Mouse (Mus musculus) embryonic fibroblast, embryonic 13.5 days (primary cell): ENCODE measurements around the gene Wsb2. TPM values are rescaled to one million over a fixed set of nuclear protein-coding genes. Genes with fewer than 3 reads are reported as not detected.
"Not testable (repeated sequence)": the region's sequence is repeated elsewhere in the genome, so short reads cannot be mapped to it uniquely, and the experiment has no call there.

Experiments used
- H3K27ac ChIP-seq: 2 replicates; pipeline ENCODE4 v1.5.1; 2012; ENCODE audit warnings: low read length, control low read depth, inconsistent platforms; ENCODE audit not compliant: insufficient read depth
- H3K4me1 ChIP-seq: 2 replicates; pipeline ENCODE4 v1.6.1; 2011; ENCODE audit warnings: low read length; ENCODE audit not compliant: control insufficient read depth, insufficient read depth
- H3K4me3 ChIP-seq: 2 replicates; pipeline ENCODE4 v1.5.1; 2011; ENCODE audit warnings: mild to moderate bottlenecking, control low read depth, low read length; ENCODE audit not compliant: insufficient read depth
- CTCF ChIP-seq: IDR thresholded peaks from 2 replicates; pipeline ENCODE4 v1.5.1; 2011; ENCODE audit warnings: mild to moderate bottlenecking, control low read depth, low read length, moderate library complexity, borderline replicate concordance; ENCODE audit not compliant: insufficient read depth
- POLR2A ChIP-seq: IDR thresholded peaks from 2 replicates; pipeline ENCODE4 v1.6.1; 2011; ENCODE audit warnings: low read depth, mild to moderate bottlenecking, control low read depth, low read length, moderate library complexity
- polyA plus RNA-seq: library from polyadenylated mRNA; stranded (reverse); fragments of >200 nt; gene quantifications from 2 replicates; pipeline ENCODE4 v1.2.4, GENCODE M21; 2011; ENCODE audit warnings: low read depth; ENCODE audit not compliant: missing spikeins, insufficient read length

The Wsb2 gene
- polyA plus RNA-seq, 1 experiment = 109 TPM

GRCm38 (mm10) chr5:117361590-117361989 is 4.5 kb downstream of the Wsb2 start:
- Histone ChIP-seq H3K4me3 (no peak overlapping the region), H3K27ac (no peak overlapping the region), H3K4me1 (peaks cover 37% of the 10 kb centered on the region)
- TF ChIP-seq POLR2A = no peak
- TF ChIP-seq CTCF = no peak

GRCm38 (mm10) chr5:117363066-117363782 is 6.1 kb downstream of the Wsb2 start:
- no peak for TF ChIP-seq CTCF
- no peak for TF ChIP-seq POLR2A
- Histone ChIP-seq H3K27ac (peak overlapping the region; percentile 60), H3K4me1 (peaks cover 37% of the 10 kb centered on the region), H3K4me3 (no peak overlapping the region)

DNA sequence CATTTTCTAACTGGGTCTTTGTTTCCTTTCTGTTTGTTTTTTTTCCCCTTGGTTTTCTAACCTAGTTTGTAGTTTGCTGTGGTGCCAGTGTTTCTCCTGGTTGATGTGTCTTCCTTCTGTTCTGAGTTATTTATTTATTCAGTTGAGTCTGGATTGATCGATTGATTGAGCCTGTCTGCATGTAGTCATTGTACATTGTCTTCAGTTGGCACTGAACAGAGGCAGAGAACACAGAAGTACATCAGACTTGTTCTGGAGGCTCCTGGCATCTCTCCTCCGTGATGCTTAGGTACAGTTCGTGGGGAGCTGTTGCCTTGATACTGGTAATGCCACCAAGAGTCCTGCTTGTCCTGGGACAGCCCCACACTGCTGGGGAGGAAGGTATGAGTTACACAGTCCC is 7.7 kb downstream of the Wsb2 start:
- TF ChIP-seq POLR2A (no peak), CTCF (no peak)
- Histone ChIP-seq H3K4me1 (peaks cover 37% of the 10 kb centered on the region), H3K4me3 (no peak overlapping the region), H3K27ac (no peak overlapping the region)

DNA sequence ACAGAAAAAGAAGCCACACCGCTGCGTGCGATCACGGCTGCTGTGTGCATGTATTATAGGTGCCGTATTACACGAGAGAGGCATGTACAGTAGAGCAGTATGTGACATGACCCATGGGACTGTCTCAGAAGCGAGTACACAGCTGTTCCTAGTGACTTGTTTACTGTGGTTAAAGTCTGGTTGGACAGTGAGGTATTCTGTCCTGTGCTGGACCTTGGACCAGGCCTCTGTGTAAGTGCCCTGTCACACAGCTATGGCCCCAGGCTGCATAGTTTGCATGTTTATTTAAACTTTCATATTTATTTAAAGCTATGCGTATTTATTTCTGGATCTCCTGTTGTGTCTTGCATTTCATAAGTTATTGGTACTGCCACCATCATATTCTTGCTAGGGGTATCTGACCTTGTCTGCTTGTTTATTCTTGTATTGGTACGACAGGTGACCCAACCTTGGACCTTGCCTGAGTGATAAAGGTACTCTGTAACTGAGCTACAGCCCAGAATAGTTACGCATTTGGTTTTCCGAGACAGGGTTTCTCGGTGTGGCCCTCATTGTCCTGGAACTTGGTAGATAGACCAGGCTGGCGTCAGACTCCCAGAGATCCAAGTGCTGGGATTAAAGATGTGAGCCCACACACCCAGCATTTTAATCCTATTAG is 8.9 kb downstream of the Wsb2 start:
- Histone ChIP-seq H3K27ac (no peak overlapping the region), H3K4me3 (no peak overlapping the region), H3K4me1 (peaks cover 28% of the 10 kb centered on the region)
- no peak for TF ChIP-seq CTCF
- no peak for TF ChIP-seq POLR2A

DNA sequence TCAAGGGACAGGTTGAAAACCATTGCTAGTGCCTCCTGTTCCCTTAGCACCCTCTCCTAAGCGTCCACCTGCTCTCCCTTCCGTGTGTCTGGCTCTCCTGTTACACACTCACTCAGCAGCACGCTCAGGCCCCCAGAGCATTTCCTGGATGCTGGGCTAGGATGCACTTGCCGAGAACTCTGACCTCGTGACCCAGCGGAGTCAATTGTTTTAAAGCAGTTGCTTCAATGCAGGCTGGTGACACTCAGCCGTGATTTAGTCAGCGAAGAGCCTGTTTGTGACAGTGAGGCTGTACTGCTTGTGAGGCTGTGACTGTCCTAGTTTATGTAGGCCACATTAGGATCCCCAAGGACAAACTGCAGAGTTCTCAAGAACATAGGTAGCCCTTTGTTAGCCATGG is 10.1 kb downstream of the Wsb2 start:
- Histone ChIP-seq H3K4me3 (no peak overlapping the region), H3K27ac (no peak overlapping the region), H3K4me1 (peaks cover 20% of the 10 kb centered on the region)
- TF ChIP-seq CTCF = no peak
- TF ChIP-seq POLR2A = no peak

DNA sequence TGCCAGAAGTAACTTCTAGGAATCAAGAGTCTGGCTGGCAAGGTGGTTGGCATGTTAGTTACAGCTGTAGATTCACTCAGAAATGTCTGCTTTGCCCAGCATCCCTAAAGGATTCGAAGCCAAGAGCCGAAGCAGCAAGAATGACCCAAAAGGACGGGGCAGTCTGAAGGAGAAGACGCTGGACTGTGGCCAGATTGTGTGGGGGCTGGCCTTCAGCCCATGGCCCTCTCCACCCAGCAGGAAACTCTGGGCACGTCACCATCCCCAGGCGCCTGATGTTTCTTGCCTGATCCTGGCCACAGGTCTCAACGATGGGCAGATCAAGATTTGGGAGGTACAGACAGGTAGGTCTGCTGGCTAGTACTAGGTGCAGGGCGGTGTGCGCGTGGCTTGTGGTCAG is 13.5 kb downstream of the Wsb2 start:
- no peak overlapping the region for H3K4me3 ChIP-seq
- no peaks in the 10 kb centered on the region for H3K4me1 ChIP-seq
- TF ChIP-seq POLR2A (no peak), CTCF (no peak)
- H3K27ac ChIP-seq = no peak overlapping the region

- Histone ChIP-seq H3K27ac (no peak overlapping the region), H3K4me3 (no peak overlapping the region), H3K4me1 (no peaks in the 10 kb centered on the region)
- TF ChIP-seq CTCF (no peak), POLR2A (no peak)
Measured at GRCm38 (mm10) chr5:117373418-117373817, 16.3 kb downstream of the Wsb2 start.

DNA sequence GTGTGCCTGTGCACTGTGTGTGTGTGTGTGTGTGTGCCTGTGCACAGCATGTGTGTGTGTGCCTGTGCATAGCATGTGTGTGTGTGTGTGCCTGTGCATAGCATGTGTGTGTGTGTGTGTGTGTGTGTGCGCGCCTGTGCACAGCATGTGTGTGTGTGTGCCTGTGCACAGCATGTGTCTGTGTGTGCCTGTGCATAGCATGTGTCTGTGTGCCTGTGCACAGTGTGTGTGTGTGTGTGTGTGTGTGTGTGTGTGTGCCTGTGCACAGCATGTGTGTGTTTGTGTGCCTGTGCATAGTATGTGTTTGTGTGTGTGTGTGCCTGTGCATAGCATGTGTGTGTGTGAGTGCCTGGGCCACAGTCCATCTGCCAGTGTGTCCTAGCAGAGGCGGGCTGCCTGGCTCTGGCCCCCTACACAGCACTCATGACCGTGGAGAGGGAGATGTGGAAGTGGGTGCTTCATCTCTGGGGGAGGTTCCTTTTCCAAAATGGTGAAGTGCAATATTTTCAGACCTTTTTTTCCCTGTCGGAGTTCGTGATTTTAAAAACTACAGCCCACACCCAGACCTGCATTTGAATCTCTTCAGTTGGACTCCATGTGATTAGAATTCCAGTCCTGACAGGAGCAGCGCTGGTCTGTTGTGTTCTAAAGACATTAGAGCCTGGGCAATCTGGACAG is 17.4 kb downstream of the Wsb2 start:
- TF ChIP-seq POLR2A (no peak), CTCF (peak; percentile 3; the same call in 1 of the 2 replicates)
- Histone ChIP-seq H3K27ac (no peak overlapping the region), H3K4me1 (no peaks in the 10 kb centered on the region), H3K4me3 (no peak overlapping the region)

DNA sequence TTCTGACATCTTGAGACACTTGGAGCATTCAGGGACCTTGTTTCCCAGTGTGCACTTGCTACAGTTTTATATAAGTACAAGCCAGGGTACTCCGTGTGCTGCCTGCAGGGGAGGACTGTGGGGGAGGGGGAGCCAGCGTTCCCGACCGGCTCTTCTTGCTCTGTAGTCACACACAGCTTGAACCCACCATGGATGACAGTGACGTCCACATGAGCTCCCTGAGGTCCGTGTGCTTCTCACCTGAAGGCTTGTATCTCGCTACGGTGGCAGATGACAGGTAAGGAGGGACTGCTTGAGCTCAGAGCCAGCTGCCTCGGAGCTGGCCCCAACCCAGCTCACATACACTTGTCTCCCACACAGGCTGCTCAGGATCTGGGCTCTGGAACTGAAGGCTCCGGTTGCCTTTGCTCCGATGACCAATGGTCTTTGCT is 19.2 kb downstream of the Wsb2 start:
- no peak overlapping the region for H3K4me3 ChIP-seq
- H3K4me1 ChIP-seq = no peaks in the 10 kb centered on the region
- no peak overlapping the region for H3K27ac ChIP-seq
- TF ChIP-seq CTCF (no peak), POLR2A (no peak)

DNA sequence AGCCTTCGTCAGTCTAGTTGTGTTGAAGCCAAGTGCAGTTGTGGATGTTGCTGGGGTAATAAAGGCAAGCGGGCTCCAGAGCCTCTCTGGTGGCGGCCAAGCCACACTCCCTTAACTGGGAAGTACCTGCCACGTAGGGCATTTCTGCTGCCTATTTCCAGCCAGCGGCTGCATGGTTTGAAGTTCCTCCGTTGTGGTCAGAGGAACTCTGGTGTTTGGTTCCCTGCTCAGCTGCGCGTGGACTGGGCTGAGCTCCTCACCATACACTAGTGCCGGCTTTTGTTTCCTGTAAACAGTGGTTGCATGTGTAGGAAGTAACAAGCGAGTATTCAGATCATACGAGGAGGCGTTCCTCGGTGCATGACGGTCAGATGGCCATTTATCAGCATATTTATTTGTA is 20.6 kb downstream of the Wsb2 start:
- not testable (repeated sequence) for H3K4me3 ChIP-seq, H3K4me1 ChIP-seq, H3K27ac ChIP-seq
